14 mouse cellular contexts compared by ENCODE assay signal in genomic region chr4:48592844-48593243, GRCm38 (mm10).
"Had no signal": no experiment of that assay in that cellular context is flagged by ENCODE, and none has a peak within 500 bp of the region (broad histone marks: within the 10 kb centered on the region; RNA-seq: fewer than 3 reads in every experiment).

No protein-coding gene starts in this region.

- H3K4me1 ChIP-seq: limb, embryonic 10.5 days; liver, embryonic 13.5 days; stomach, embryonic 15.5 days had no signal

- H3K9me3 ChIP-seq: intestine, embryonic 15.5 days; limb, embryonic 10.5 days; liver, embryonic 13.5 days; lung, embryonic 15.5 days; neural tube, embryonic 13.5 days; stomach, embryonic 15.5 days had no signal

- DNase-seq: kidney, adult 18-20 months; liver, embryonic 13.5 days; liver, postnatal 0 days; lung, postnatal 14 days; midbrain, embryonic 14.5 days; right cerebral cortex, postnatal 14 days; thymus, postnatal 4 days had no signal

- H3K4me2 ChIP-seq: intestine, embryonic 15.5 days; liver, embryonic 13.5 days; lung, embryonic 15.5 days; neural tube, embryonic 13.5 days; stomach, embryonic 15.5 days had no signal

- H3K27me3 ChIP-seq: intestine, embryonic 15.5 days; liver, embryonic 13.5 days; lung, embryonic 15.5 days; neural tube, embryonic 13.5 days; stomach, embryonic 15.5 days had no signal

- H3K27ac ChIP-seq: intestine, embryonic 15.5 days; limb, embryonic 10.5 days; liver, embryonic 13.5 days; lung, embryonic 15.5 days; midbrain, embryonic 10.5 days; neural tube, embryonic 13.5 days; stomach, embryonic 15.5 days had no signal

- H3K9ac ChIP-seq: intestine, embryonic 15.5 days; liver, embryonic 13.5 days; liver, postnatal 0 days; lung, embryonic 15.5 days; neural tube, embryonic 13.5 days; stomach, embryonic 15.5 days had no signal

- H3K36me3 ChIP-seq: intestine, embryonic 15.5 days; liver, embryonic 13.5 days; lung, embryonic 15.5 days; neural tube, embryonic 13.5 days; stomach, embryonic 15.5 days had no signal

- H3K4me3 ChIP-seq: intestine, embryonic 15.5 days; layer of hippocampus, adult 2 months; limb, embryonic 10.5 days; liver, embryonic 13.5 days; lung, embryonic 15.5 days; midbrain, embryonic 10.5 days; neural tube, embryonic 13.5 days; stomach, embryonic 15.5 days had no signal

- ATAC-seq: intestine, embryonic 15.5 days; liver, postnatal 0 days had no signal
